Mouse (Mus musculus): Measurements from ENCODE around the gene Olfr346. TPM values are rescaled to one million over a fixed set of nuclear protein-coding genes. Genes with fewer than 3 reads are reported as not detected.

Olfr346 gene
- polyA plus RNA-seq (2014; fragmentation: Nextera tagmentation; extraction: Ambion mirVana): not detected in 2 replicates

DNA sequence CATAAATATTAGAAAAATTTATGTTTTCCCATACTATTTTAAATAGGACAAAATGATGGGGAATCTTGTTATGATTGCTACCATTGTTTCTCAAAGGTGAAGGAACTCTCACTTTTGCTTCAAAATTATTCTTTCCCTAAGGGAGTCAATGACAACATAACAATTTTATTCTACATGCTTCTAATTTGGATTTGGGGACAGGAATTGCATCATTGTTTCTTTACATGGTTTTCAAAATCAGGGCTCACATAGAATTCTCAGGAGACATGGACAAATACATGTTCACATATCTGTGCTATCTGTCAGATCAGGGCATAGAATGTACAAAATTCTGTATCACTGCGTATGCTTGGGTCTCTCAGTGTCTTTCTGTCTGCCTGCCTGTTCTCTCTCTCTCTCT, at the start of gene Olfr346:
Gene Olfr346, plus strand, starts transcription at position 301 of the 400 bp plus-strand sequence.
- Histone ChIP-seq H3K9ac (ENCODE audit: low read length) (no peak within 1 kb of the TSS), H3K4me3 (ENCODE audit: low read depth, low read length) (no peak within 1 kb of the TSS), H3K4me1 (ENCODE audit: control insufficient read depth, insufficient read depth, low read length) (no peaks in the 10 kb centered on the region), H3K4me2 (ENCODE audit: low read length) (no peak within 1 kb of the TSS), H3K27me3 (replicated peaks; ENCODE audit: control insufficient read depth, insufficient read depth, low read length) (no peaks in the 10 kb centered on the region), H3K27ac (ENCODE audit: low read depth, low read length) (no peak within 1 kb of the TSS), H3K9me3 (replicated peaks; ENCODE audit: control insufficient read depth, low read length) (peaks cover 10% of the 10 kb centered on the region; the same call in 1 of the 2 replicates), H3K36me3 (ENCODE audit: control insufficient read depth, insufficient read depth, low read length) (no peaks in the 10 kb centered on the region)
- ATAC-seq (no peak), DNase-seq (ENCODE audit: low spot score) (no peak)
- WGBS: 96% methylated on average over 1 of the region's 1 CpGs

DNA sequence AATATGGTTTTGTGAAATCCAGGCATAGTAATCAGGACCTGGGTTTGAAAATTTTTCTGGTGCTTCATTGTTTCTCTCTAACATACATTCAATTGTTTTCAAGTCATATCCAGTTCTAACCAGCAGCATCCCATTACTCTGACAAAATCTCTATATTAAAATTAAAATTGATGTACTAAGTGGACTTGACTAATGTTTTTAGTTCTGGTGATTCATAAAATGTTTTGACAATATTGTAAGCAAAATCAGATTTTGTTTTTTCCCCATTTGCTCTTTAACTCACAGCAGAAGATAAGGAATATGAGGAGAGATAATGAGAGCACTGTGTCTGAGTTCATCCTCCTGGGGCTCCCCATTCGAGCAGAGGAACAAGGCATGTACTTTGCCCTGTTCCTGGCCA, 45.8 kb upstream of the Olfr346 start, which contains the start of gene Olfr345:
Gene Olfr345, plus strand, starts transcription at position 301 of the 400 bp plus-strand sequence.
- ATAC-seq (no peak), DNase-seq (ENCODE audit: low spot score) (no peak)
- Histone ChIP-seq H3K9ac (ENCODE audit: low read length) (no peak within 1 kb of the TSS), H3K9me3 (replicated peaks; ENCODE audit: control insufficient read depth, low read length) (peaks cover 10% of the 10 kb centered on the region), H3K4me3 (ENCODE audit: low read depth, low read length) (no peak within 1 kb of the TSS), H3K4me1 (ENCODE audit: control insufficient read depth, insufficient read depth, low read length) (no peaks in the 10 kb centered on the region), H3K36me3 (ENCODE audit: control insufficient read depth, insufficient read depth, low read length) (no peaks in the 10 kb centered on the region), H3K4me2 (ENCODE audit: low read length) (no peak within 1 kb of the TSS), H3K27ac (ENCODE audit: low read depth, low read length) (no peak within 1 kb of the TSS), H3K27me3 (replicated peaks; ENCODE audit: control insufficient read depth, insufficient read depth, low read length) (no peaks in the 10 kb centered on the region)
- WGBS: 63% methylated on average over 1 of the region's 1 CpGs

DNA sequence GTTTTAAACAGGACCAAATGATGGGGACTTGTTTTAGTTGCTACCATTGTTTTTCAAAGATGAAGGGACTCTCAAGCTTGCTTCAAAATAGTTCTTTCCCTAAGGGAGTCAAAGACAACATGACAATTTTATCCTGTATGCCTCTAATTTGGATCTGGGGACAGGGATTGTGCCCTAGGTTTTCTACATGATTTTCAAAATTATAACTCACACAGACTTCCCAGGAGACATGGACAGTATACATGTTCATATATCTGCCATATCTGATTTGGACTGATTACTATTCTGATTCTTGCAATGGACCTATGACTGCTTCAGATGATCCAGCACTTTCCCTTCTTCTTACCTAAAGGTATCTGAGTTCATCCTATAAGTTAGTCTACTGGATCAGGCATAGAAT, 46.0 kb downstream of the Olfr346 start, which contains the start of gene Olfr347:
Gene Olfr347, plus strand, starts transcription at position 301 of the 400 bp plus-strand sequence.
- no peaks in the 10 kb centered on the region for H3K4me1 ChIP-seq (ENCODE audit: control insufficient read depth, insufficient read depth, low read length)
- DNase-seq (ENCODE audit: low spot score) (no peak), ATAC-seq (no peak)
- H3K27me3 ChIP-seq (replicated peaks; ENCODE audit: control insufficient read depth, insufficient read depth, low read length): no peaks in the 10 kb centered on the region
- H3K9me3 ChIP-seq (replicated peaks; ENCODE audit: control insufficient read depth, low read length): peaks cover 6% of the 10 kb centered on the region
- H3K4me3 ChIP-seq (ENCODE audit: low read depth, low read length): no peak within 1 kb of the TSS
- H3K4me2 ChIP-seq (ENCODE audit: low read length): no peak within 1 kb of the TSS
- no peak within 1 kb of the TSS for H3K27ac ChIP-seq (ENCODE audit: low read depth, low read length)
- no peaks in the 10 kb centered on the region for H3K36me3 ChIP-seq (ENCODE audit: control insufficient read depth, insufficient read depth, low read length)
- H3K9ac ChIP-seq (ENCODE audit: low read length): no peak within 1 kb of the TSS

DNA sequence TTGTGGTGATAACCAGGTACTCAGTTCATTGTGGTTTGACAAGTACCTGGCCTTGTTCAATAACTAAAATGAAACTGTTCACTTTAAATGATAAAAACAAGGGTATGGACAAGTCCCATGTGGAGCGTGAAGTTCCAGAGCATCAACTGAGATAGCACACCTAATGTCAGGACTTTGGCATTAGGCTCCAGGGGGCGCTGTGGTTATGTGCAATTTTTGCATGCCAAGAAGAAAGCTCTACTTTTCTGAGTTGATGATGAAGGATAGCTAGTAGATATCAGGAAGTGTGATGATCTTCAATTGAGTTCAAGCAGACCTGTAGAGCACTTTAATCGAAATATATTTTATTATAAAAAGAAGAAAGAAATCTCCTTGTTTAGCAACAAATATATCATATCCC, 50.6 kb downstream of the Olfr346 start:
- DNase-seq (ENCODE audit: low spot score) (no peak), ATAC-seq (no peak)
- no peak overlapping the region for H3K4me2 ChIP-seq (ENCODE audit: low read length)
- H3K36me3 ChIP-seq (ENCODE audit: control insufficient read depth, insufficient read depth, low read length): no peaks in the 10 kb centered on the region
- no peak overlapping the region for H3K4me3 ChIP-seq (ENCODE audit: low read depth, low read length)
- H3K27ac ChIP-seq (ENCODE audit: low read depth, low read length): no peak overlapping the region
- H3K9ac ChIP-seq (ENCODE audit: low read length): no peak overlapping the region
- 60% methylated on average over 3 of the region's 3 CpGs for WGBS
- no peaks in the 10 kb centered on the region; the same call in none of the 2 replicates for H3K9me3 ChIP-seq (replicated peaks; ENCODE audit: control insufficient read depth, low read length)
- no peaks in the 10 kb centered on the region for H3K27me3 ChIP-seq (replicated peaks; ENCODE audit: control insufficient read depth, insufficient read depth, low read length)
- H3K4me1 ChIP-seq (ENCODE audit: control insufficient read depth, insufficient read depth, low read length): no peaks in the 10 kb centered on the region

Other genes starting within 250 kb of the Olfr346 start
- gene Olfr340, start 233.2 kb upstream of the Olfr346 start, polyA plus RNA-seq (2014; fragmentation: Nextera tagmentation; extraction: Ambion mirVana): not detected in 2 replicates
- gene Olfr341, start 203.3 kb upstream of the Olfr346 start, polyA plus RNA-seq (2014; fragmentation: Nextera tagmentation; extraction: Ambion mirVana): not detected in 2 replicates
- gene Olfr342, start 160.8 kb upstream of the Olfr346 start, polyA plus RNA-seq (2014; fragmentation: Nextera tagmentation; extraction: Ambion mirVana): not detected in 2 replicates
- not detected in 2 replicates for gene Olfr344, start 119.1 kb upstream of the Olfr346 start, polyA plus RNA-seq (2014; fragmentation: Nextera tagmentation; extraction: Ambion mirVana)
- gene Olfr345, start 45.7 kb upstream of the Olfr346 start, polyA plus RNA-seq (2014; fragmentation: Nextera tagmentation; extraction: Ambion mirVana): not detected in 2 replicates
- gene Olfr347, start 46.1 kb downstream of the Olfr346 start, polyA plus RNA-seq (2014; fragmentation: Nextera tagmentation; extraction: Ambion mirVana): not detected in 2 replicates
- not detected in 2 replicates for gene Olfr348, start 98.5 kb downstream of the Olfr346 start, polyA plus RNA-seq (2014; fragmentation: Nextera tagmentation; extraction: Ambion mirVana)
- gene Olfr50, start 104.8 kb downstream of the Olfr346 start, polyA plus RNA-seq (2014; fragmentation: Nextera tagmentation; extraction: Ambion mirVana): not detected in 2 replicates
- not detected in 2 replicates for gene Olfr3, start 131.2 kb downstream of the Olfr346 start, polyA plus RNA-seq (2014; fragmentation: Nextera tagmentation; extraction: Ambion mirVana)
- not detected in 2 replicates for gene Olfr350, start 160.5 kb downstream of the Olfr346 start, polyA plus RNA-seq (2014; fragmentation: Nextera tagmentation; extraction: Ambion mirVana)
- not detected in 2 replicates for gene Olfr351, start 176.9 kb downstream of the Olfr346 start, polyA plus RNA-seq (2014; fragmentation: Nextera tagmentation; extraction: Ambion mirVana)
- gene Olfr352, start 182.7 kb downstream of the Olfr346 start, polyA plus RNA-seq (2014; fragmentation: Nextera tagmentation; extraction: Ambion mirVana): not detected in 2 replicates
- gene Olfr353, start 207.1 kb downstream of the Olfr346 start, polyA plus RNA-seq (2014; fragmentation: Nextera tagmentation; extraction: Ambion mirVana): not detected in 2 replicates
- gene Olfr354, start 219.9 kb downstream of the Olfr346 start, polyA plus RNA-seq (2014; fragmentation: Nextera tagmentation; extraction: Ambion mirVana): not detected in 2 replicates
- not detected in 2 replicates for gene Olfr355, start 243.1 kb downstream of the Olfr346 start, polyA plus RNA-seq (2014; fragmentation: Nextera tagmentation; extraction: Ambion mirVana)

Measured in forebrain, embryonic 14.5 days (tissue).